12 mouse cellular contexts compared by ENCODE assay signal in genomic region chr15:97721008-97721701, GRCm38 (mm10). TPM values are rescaled to one million over a fixed set of nuclear protein-coding genes. Genes with fewer than 3 reads are reported as not detected.
DNase-seq lines count a peak whose midpoint lies in the region; ATAC-seq and TF ChIP-seq lines count a peak whose summit lies in the region.
"Had no signal": no experiment of that assay in that cellular context is flagged by ENCODE, and none has a peak within 500 bp of the region (broad histone marks: within the 10 kb centered on the region; RNA-seq: fewer than 3 reads in every experiment).

No protein-coding gene starts in this region.

- no peaks in the 10 kb centered on the region for H3K36me3 ChIP-seq in lung, postnatal 0 days (ENCODE audit: insufficient read depth, low read length)
- no peaks in the 10 kb centered on the region for H3K36me3 ChIP-seq in limb, embryonic 11.5 days (ENCODE audit: control insufficient read depth, insufficient read depth, low read length)
- no peaks in the 10 kb centered on the region for H3K36me3 ChIP-seq in intestine, postnatal 0 days (ENCODE audit: control insufficient read depth, insufficient read depth)
- H3K36me3 ChIP-seq: embryonic facial prominence, embryonic 12.5 days; neural tube, embryonic 15.5 days had no signal

- 64% methylated on average over 15 of the region's 15 CpGs for WGBS in lung, postnatal 0 days
- 41% methylated on average over 15 of the region's 15 CpGs for WGBS in limb, embryonic 11.5 days
- WGBS in intestine, postnatal 0 days: 71% methylated on average over 15 of the region's 15 CpGs

- ATAC-seq in cerebellum, adult (ENCODE audit: insufficient number of reproducible peaks, low FRiP score, low TSS enrichment): no peak
- no peak for ATAC-seq in lung, postnatal 0 days
- ATAC-seq in limb, embryonic 11.5 days (ENCODE audit: insufficient number of reproducible peaks, low FRiP score, low TSS enrichment, low read depth): no peak
- ATAC-seq in intestine, postnatal 0 days: no peak
- ATAC-seq: intestine, embryonic 16.5 days had no signal

- H3K4me3 ChIP-seq in lung, postnatal 0 days (ENCODE audit: low read depth, low read length): no peak overlapping the region
- H3K4me3 ChIP-seq in limb, embryonic 11.5 days (ENCODE audit: low read depth, low read length): no peak overlapping the region
- no peak overlapping the region for H3K4me3 ChIP-seq in intestine, postnatal 0 days (ENCODE audit: low read depth, low read length)
- H3K4me3 ChIP-seq: embryonic facial prominence, embryonic 12.5 days; neural tube, embryonic 15.5 days had no signal

- no peaks in the 10 kb centered on the region for H3K9me3 ChIP-seq in lung, postnatal 0 days (ENCODE audit: low read length)
- no peaks in the 10 kb centered on the region for H3K9me3 ChIP-seq in limb, embryonic 11.5 days (ENCODE audit: control insufficient read depth, low read length)
- no peaks in the 10 kb centered on the region for H3K9me3 ChIP-seq in intestine, postnatal 0 days (ENCODE audit: control insufficient read depth)
- H3K9me3 ChIP-seq: embryonic facial prominence, embryonic 12.5 days; neural tube, embryonic 15.5 days had no signal

- no peak for TF ChIP-seq CTCF in lung, postnatal 0 days (IDR thresholded peaks at IDR 0.05)
- no peak for TF ChIP-seq CTCF in intestine, postnatal 0 days (IDR thresholded peaks at IDR 0.05; ENCODE audit: low read depth)

- peak; percentile 14 to 24 for DNase-seq in cerebellum, postnatal 10 days
- no peak for DNase-seq in lung, postnatal 0 days (ENCODE audit: low spot score)
- DNase-seq in lung, postnatal 10 days: no peak
- DNase-seq in limb, embryonic 11.5 days (ENCODE audit: low spot score): peak; percentile 49
- peak; percentile 76 to 79 for DNase-seq in thymus, postnatal 10 days (ENCODE audit: low spot score in 2 of 2)
- DNase-seq in Muller cell, postnatal 12 days (ENCODE audit: inconsistent ontology term): no peak
- DNase-seq: gastrocnemius, postnatal 36 days had no signal

- H3K4me1 ChIP-seq in lung, postnatal 0 days (ENCODE audit: insufficient read depth, low read depth, low read length): peaks cover 9% of the 10 kb centered on the region
- H3K4me1 ChIP-seq in limb, embryonic 11.5 days (ENCODE audit: control insufficient read depth, insufficient read depth, low read length): peaks cover 7% of the 10 kb centered on the region
- no peaks in the 10 kb centered on the region for H3K4me1 ChIP-seq in intestine, postnatal 0 days (replicated peaks; ENCODE audit: control insufficient read depth, insufficient read depth, low read length)

- H3K27ac ChIP-seq in lung, postnatal 0 days (ENCODE audit: low read length): peak overlapping the region; percentile 81; the same call in 1 of the 2 replicates
- H3K27ac ChIP-seq in limb, embryonic 11.5 days (replicated peaks; ENCODE audit: low read depth, low read length): no peak overlapping the region; the same call in 1 of the 2 replicates
- H3K27ac ChIP-seq in intestine, postnatal 0 days (ENCODE audit: low read depth, low read length): no peak overlapping the region
- H3K27ac ChIP-seq: neural tube, embryonic 15.5 days had no signal

- H3K9ac ChIP-seq in lung, postnatal 0 days (replicated peaks; ENCODE audit: low read depth): no peak overlapping the region
- no peak overlapping the region for H3K9ac ChIP-seq in limb, embryonic 11.5 days (ENCODE audit: low read length)
- H3K9ac ChIP-seq in intestine, postnatal 0 days (ENCODE audit: low read depth, low read length): no peak overlapping the region
- H3K9ac ChIP-seq: embryonic facial prominence, embryonic 12.5 days; neural tube, embryonic 15.5 days had no signal

- no peak for TF ChIP-seq EP300 in lung, postnatal 0 days (IDR thresholded peaks at IDR 0.05)

- H3K27me3 ChIP-seq in lung, postnatal 0 days (replicated peaks; ENCODE audit: insufficient read depth, low read length): no peaks in the 10 kb centered on the region
- no peaks in the 10 kb centered on the region for H3K27me3 ChIP-seq in limb, embryonic 11.5 days (ENCODE audit: control insufficient read depth, insufficient read depth, low read length)
- H3K27me3 ChIP-seq in intestine, postnatal 0 days (replicated peaks; ENCODE audit: control insufficient read depth, insufficient read depth, low read length): no peaks in the 10 kb centered on the region
- H3K27me3 ChIP-seq: embryonic facial prominence, embryonic 12.5 days; neural tube, embryonic 15.5 days had no signal

- no peak overlapping the region for H3K4me2 ChIP-seq in lung, postnatal 0 days (replicated peaks; ENCODE audit: low read depth, low read length)
- H3K4me2 ChIP-seq in limb, embryonic 11.5 days (ENCODE audit: low read depth, severe bottlenecking): no peak overlapping the region
- H3K4me2 ChIP-seq in intestine, postnatal 0 days (replicated peaks; ENCODE audit: low read depth): no peak overlapping the region
- H3K4me2 ChIP-seq: embryonic facial prominence, embryonic 12.5 days; neural tube, embryonic 15.5 days had no signal

RNA-seq across cellular contexts. Expression of gene Endou, which starts 10.0 kb away (rescaled TPM):
- 2.1 and 2.9 TPM in 2 replicates for polyA plus RNA-seq in lung, postnatal 0 days (2015; fragmentation: Nextera tagmentation; extraction: Ambion mirVana)
- polyA plus RNA-seq in limb, embryonic 11.5 days (2014; fragmentation: Nextera tagmentation; extraction: Ambion mirVana): 0.25 TPM in 1 of 2 replicates, not detected in the other
- 0.40 and 0.42 TPM in 2 replicates for polyA plus RNA-seq in intestine, postnatal 0 days (2015; fragmentation: Nextera tagmentation; extraction: Ambion mirVana)

RNA-seq across cellular contexts. Expression of gene Rpap3, which starts 15.5 kb away (rescaled TPM):
- polyA plus RNA-seq in lung, postnatal 0 days (2015; fragmentation: Nextera tagmentation; extraction: Ambion mirVana): 14.3 and 15.5 TPM in 2 replicates
- 49.5 and 50.0 TPM in 2 replicates for polyA plus RNA-seq in limb, embryonic 11.5 days (2014; fragmentation: Nextera tagmentation; extraction: Ambion mirVana)
- polyA plus RNA-seq in intestine, postnatal 0 days (2015; fragmentation: Nextera tagmentation; extraction: Ambion mirVana): 11.8 and 12.0 TPM in 2 replicates

RNA-seq across cellular contexts. Expression of gene Rapgef3, which starts 46.6 kb away (rescaled TPM):
- 18.7 and 25.5 TPM in 2 replicates for polyA plus RNA-seq in lung, postnatal 0 days (2015; fragmentation: Nextera tagmentation; extraction: Ambion mirVana)
- 3.4 and 3.9 TPM in 2 replicates for polyA plus RNA-seq in limb, embryonic 11.5 days (2014; fragmentation: Nextera tagmentation; extraction: Ambion mirVana)
- polyA plus RNA-seq in intestine, postnatal 0 days (2015; fragmentation: Nextera tagmentation; extraction: Ambion mirVana): 2.7 and 3.5 TPM in 2 replicates

RNA-seq across cellular contexts. Expression of gene Slc48a1, which starts 57.2 kb away (rescaled TPM):
- polyA plus RNA-seq in lung, postnatal 0 days (2015; fragmentation: Nextera tagmentation; extraction: Ambion mirVana): 69.5 and 75.7 TPM in 2 replicates
- polyA plus RNA-seq in limb, embryonic 11.5 days (2014; fragmentation: Nextera tagmentation; extraction: Ambion mirVana): 20.0 and 24.8 TPM in 2 replicates
- 23.1 and 24.3 TPM in 2 replicates for polyA plus RNA-seq in intestine, postnatal 0 days (2015; fragmentation: Nextera tagmentation; extraction: Ambion mirVana)

Comparison
In these comparisons a context has a peak if more than half of its experiments do, and no peak if none do; other contexts are left out.
1. DNase-seq: peak in cerebellum, postnatal 10 days (2 of 2), limb, embryonic 11.5 days (single experiment) and thymus, postnatal 10 days (2 of 2); none in lung, postnatal 0 days (single experiment), lung, postnatal 10 days (single experiment) and Muller cell, postnatal 12 days (single experiment).